Mouse (Mus musculus) thymus, adult 18-20 months (tissue): ENCODE measurements around the gene Rimbp2.

Experiments
- DNase-seq, 2 experiments: peaks; one replicate each; pipeline ENCODE4 v3.0.0; 2022; ENCODE audit warnings: mixed read lengths in 2 of 2

The Rimbp2 gene

GRCm38 (mm10) chr5:128841541-128841940 lies 111.7 kb downstream of the Rimbp2 start:
- DNase-seq: no peak

DNA sequence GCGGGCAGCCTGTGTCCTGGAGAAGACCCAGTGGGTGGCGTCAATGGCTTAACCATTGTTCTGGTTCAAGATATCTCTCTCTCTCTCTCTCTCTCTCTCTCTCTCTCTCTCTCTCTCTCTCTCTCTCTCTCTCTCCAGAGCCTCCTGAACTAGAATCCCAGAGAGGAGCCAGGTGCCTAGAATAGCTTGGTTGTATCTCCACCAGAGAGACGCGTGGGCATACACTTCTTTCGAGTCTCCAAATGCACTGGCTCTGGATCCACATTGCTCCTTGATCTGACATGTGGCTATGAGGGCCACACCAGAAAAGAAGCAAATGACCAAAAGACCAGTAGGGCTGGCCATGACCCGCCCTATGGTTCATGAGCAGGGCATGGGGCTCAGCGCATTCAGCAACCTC lies 116.2 kb downstream of the Rimbp2 start:
- DNase-seq: no peak

DNA sequence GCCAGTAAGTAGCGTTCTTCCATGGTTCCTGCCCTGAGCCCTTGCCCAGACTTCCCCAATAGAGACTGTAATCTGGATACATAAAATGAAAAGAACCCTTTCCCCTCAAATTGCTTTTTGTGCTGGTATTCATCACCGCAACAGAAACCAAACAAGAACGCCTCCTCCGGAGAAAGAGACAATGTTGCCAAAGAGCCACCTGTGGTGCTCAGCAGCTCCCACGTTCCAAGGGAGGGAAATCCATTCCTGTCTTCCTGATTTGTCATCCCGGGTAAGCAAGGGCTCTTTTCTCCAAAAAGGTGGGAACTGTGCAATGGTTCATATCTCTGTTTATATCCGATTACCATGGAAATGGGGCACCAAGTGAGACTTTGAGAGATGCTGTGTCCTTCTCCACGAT lies 119.2 kb downstream of the Rimbp2 start:
- no peak for DNase-seq

DNA sequence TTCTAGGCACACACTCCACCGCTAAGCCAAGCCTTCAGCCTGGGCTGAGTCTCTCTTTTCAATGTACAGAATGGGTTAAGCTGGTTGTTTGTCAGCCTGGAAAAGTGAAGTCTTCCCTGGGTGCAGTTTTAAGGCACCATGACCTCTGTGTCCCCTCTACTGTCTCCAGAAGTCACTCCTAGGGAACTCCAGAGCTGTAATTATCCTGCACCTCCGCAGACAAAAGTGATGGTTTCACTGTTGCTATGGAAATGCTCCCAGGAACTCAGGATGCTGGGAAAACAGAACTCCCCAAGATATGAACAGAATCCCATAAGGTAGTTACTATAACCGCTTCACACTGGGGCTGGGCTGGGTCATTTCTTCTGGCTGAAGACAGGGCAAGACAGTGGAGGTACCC lies 130.4 kb downstream of the Rimbp2 start:
- DNase-seq: no peak

DNA sequence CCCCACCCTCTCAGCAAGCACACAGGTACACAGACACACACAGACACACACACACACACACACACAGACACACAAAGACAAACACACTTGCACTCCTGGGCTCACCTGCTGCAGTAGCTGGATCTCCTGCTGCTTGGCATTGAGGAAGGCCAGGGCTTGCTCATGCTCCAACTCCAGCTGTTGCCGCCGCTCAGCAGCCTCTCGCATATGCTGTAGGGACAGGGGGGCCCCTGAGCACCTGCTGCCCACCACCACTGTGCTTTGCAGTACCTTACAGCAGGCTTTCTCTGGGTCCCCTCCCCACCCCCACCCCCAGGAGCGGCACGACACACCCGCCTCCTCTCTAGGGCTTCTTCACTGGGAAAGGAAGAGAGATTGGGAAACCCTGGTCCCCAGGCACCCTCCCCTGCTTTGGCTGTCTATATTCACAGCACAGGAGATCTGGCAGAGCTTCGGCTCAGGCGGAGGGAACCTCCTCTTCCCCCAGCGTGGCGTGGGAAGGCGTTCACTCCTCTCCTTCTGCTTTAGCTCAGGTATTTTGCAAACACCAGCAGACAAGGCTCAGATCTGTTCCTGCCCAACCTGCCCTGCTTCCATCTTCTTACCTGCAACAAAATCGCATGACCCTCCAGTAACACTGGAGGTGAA lies 133.5 kb downstream of the Rimbp2 start:
- no peak for DNase-seq

DNA sequence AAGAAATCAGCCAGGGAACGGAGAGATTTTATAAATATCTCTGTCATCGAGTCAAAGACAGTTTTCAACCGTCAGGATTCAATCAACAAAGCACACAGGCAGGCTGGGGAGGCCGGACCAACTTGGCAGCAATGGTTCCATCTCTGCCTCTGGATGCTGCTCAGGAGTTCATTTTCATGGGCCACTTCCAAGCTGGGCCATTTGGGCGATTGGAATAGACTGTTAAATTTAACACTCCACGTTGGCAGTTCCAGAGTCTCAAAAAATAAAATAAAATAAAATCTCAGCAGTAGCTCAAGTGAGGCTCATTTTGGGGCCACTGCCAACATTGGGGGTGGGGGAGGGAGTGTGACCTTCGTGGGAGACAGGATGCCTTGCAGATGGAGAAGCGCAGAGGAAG lies 137.7 kb downstream of the Rimbp2 start:
- no peak for DNase-seq

DNA sequence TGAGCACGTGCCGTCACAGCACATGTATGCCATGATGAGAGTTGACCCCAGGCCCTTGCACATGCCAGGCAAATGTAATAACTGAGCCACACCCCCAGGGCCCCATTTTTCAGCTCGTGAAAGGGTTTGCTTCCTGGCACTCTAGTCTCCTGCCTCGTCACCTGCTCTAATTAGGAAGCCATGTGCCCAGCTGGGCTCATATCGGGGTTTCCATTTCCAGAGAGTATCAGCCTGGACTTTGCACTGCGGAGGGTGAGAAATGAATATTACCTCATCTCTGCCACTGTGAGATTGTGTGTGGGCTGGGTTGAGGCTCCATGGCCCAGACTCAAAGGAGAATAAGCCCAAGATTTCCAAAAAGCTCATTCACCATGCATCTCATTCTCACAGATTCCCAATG lies 138.2 kb downstream of the Rimbp2 start:
- no peak for DNase-seq

DNA sequence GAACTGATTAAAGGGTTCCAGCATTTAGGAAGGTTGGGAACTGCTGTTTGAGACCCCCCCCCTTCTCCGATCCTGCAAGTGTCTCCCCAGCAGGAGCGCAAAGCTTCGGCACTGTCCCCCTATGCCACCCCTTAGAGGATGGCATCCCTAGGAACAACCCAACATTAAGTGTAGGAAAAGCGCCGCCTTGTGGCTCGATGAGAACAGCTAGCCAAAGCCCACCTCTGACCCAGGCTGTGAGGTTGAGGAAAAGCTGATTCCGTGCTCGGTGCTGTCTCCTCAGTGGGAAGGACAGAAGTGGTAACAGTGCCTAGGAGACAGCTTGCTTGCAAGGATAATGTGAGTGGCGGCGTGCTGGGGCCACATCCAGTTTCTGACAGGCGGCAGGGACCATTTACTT lies 140.2 kb downstream of the Rimbp2 start:
- DNase-seq: no peak

- DNase-seq: no peak
Measured at GRCm38 (mm10) chr5:128811431-128811830, 141.9 kb downstream of the Rimbp2 start.

- no peak for DNase-seq
Measured at GRCm38 (mm10) chr5:128810006-128810405, 143.3 kb downstream of the Rimbp2 start.

GRCm38 (mm10) chr5:128809406-128809805 lies 143.9 kb downstream of the Rimbp2 start:
- no peak for DNase-seq

GRCm38 (mm10) chr5:128808547-128809182 lies 144.6 kb downstream of the Rimbp2 start:
- DNase-seq: no peak

- DNase-seq: no peak
Measured at GRCm38 (mm10) chr5:128807408-128807807, 145.9 kb downstream of the Rimbp2 start.

DNA sequence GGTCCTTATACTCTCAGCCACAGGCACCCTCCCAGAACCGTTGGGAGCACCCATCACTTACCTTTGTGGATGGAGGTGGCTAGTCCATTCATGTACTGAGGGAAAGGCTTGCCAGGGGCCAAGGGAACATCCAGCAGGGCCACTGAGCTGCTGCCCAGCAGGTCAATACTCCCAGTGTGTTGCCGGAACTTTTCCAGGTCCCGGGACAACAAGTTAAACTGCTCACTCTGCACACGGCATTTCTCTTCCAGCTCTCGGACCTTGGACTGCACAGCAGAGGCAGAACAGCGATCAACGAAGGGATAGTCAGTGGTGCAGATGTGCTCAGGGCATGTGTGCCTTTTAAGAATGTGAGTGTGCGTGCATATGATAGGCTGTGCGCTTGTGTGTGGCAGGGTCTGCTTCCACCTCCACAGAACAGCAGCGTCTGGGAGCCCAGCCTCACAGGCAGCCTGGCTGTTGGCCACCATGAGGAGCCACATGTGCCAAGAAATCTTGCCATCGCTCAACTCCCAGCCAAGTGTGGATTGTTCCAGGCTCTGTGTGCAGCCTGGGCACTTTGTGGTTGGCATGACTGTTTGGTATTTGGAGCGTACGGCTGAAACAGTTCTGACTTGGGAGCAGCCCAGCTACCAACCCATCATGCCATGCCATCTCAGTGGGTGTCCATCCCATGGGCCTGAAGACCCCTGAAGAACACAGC lies 146.8 kb downstream of the Rimbp2 start:
- no peak for DNase-seq

- no peak for DNase-seq
Measured at GRCm38 (mm10) chr5:128805092-128805491, 148.2 kb downstream of the Rimbp2 start.

GRCm38 (mm10) chr5:128800592-128800991 lies 152.7 kb downstream of the Rimbp2 start:
- DNase-seq: no peak

DNA sequence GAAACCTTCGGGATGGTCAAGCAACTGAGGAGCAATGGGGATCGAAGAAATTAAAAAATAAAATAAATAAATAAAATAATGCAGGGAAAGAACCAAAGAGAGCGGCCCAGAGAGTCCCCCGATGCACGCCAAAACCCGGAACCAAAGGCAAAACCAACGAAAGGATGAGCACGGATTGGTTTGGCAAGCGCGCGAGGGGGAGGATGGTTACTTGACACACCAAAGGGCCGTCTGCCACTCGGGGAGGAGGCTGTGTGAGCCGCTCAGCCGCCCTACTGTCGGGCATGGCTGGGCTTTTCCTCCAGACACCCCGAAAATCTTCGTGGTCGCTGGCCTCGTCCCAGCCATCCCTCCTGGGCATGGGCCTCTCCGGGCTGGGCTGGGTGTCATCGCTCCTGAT lies 171.7 kb downstream of the Rimbp2 start:
- no peak for DNase-seq

GRCm38 (mm10) chr5:128776386-128776785 lies 176.9 kb downstream of the Rimbp2 start:
- DNase-seq: no peak

DNA sequence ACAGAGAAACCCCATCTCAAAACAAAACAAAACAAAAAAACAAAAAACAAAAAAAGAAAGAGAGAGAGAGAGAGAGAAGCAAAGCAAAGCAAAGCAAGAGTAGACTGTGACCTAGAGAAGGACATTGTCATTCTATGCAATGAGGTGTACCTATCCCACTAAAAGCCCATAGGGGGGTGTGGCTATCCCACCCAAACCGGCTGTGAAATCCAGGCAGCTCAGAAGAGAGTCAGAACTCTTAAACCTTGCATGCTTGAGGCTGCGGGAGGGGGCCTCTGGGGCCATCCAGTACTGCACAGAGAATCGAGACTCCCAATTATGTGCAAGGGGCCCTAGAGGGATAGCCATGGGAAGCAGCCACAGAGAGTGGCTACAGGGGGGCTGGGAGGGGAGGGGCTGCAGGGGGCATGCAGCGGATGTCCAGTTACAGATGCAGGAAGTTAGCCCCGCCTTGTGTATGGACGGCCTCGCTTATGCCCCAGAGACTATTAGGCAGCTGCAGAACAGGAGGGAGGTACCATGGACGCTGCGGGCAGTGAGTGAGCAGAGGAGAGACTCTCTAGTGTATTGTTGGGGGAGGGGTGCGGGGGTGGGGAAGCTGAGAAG lies 184.2 kb downstream of the Rimbp2 start:
- no peak for DNase-seq

DNA sequence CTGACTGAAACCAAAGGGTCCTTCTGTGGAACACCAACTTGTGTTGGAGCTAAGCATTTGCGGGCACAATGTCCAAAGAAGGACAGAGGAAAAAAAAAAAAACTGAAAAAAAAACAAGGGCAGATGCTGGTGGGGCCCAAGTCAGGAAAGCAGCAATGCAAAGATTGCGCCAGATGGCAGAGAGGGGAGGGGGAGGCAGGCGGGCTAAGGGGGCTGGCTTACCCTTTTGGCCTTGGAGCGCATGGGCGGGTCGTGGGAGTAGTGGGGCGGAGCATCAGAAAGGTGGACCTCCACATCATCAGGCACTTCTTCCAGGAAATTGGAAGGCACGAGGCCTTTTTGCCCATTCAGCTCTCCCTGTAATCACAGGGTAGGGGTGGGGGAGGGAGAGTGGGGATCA lies 192.2 kb downstream of the Rimbp2 start:
- DNase-seq: no peak

- DNase-seq: no peak
Measured at GRCm38 (mm10) chr5:128746261-128746660, 207.0 kb downstream of the Rimbp2 start.

DNA sequence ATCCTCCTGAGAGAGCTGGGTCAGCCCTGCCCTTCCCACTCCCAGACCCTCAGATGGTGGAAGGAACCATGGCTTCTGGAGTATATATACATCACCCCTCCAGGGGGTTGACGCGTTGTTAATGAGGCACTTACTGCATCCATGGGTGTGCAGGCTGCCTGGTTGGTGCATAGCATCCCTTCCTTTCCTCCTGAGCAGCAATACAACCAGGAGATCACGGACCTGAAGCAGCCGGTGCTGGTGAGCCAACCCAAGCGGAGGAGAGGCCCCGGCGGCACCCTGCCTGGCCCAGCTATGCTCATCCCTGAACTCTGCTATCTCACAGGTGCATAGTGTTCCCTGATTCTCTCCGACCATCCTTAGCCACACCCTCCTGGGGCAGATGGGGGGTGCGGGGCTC lies 208.1 kb downstream of the Rimbp2 start:
- no peak for DNase-seq

DNA sequence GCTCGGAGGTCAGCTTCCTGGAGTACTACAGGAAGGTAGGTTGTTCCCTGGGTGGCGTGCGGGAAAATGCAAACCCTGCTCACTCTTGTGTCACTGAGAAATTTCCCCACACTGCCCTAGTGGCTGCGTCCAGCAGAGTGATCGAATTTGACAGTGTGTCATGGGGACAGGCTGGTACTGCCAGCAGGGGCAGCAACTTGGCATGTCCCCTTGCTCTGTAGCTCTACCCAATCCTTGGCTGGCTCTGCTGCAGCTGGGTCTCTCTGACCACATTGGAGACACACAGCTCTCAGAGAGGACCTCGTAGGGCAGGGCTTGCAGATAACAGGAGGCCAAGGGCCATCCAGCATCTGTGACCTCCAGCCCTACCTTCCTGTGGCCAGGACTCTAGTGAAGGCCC lies 208.9 kb downstream of the Rimbp2 start:
- no peak for DNase-seq

- no peak for DNase-seq
Measured at GRCm38 (mm10) chr5:128739838-128740171, 213.5 kb downstream of the Rimbp2 start.
